Mouse (Mus musculus): ENCODE results near the gene Vps37b. TPM values are rescaled to one million over a fixed set of nuclear protein-coding genes. Genes with fewer than 3 reads are reported as not detected.

The Vps37b gene
- polyA plus RNA-seq, 2 experiments: 29.3 to 44.2 TPM

DNA sequence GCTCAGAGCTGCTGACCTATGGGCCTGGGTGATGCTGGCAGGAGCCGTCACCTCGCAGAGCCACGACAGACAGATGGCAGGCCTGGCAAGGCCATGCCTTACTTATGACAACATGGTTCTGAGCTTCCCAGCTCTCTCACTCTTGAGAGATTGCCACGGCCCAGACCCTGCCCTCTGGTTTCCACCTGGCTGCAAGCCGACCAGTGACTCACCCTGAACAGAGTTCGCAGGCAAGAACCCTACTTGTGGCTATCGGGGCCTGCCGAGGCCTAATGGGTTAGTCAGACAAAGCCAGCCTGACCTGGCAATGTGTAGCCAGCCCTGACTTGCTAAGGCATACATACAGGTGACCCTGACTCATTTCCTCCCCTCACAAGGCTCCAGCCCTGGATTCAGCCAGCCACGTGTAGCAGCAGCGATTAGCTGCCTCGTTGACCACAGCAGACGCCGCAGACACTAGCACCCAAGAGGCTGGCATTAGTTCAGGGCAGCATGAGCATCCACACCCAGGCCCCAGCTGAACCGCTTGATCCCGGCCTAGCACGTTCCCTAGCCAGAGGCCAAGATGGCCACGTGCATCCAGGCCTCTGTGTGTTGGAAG lies 25.1 kb downstream of the Vps37b start:
- no peak for DNase-seq (ENCODE audit: low spot score)
- peaks cover 64% of the 10 kb centered on the region for H3K36me3 ChIP-seq (ENCODE audit: control insufficient read depth, insufficient read depth, low read length)
- 90% methylated on average over 17 of the region's 17 CpGs for WGBS

DNA sequence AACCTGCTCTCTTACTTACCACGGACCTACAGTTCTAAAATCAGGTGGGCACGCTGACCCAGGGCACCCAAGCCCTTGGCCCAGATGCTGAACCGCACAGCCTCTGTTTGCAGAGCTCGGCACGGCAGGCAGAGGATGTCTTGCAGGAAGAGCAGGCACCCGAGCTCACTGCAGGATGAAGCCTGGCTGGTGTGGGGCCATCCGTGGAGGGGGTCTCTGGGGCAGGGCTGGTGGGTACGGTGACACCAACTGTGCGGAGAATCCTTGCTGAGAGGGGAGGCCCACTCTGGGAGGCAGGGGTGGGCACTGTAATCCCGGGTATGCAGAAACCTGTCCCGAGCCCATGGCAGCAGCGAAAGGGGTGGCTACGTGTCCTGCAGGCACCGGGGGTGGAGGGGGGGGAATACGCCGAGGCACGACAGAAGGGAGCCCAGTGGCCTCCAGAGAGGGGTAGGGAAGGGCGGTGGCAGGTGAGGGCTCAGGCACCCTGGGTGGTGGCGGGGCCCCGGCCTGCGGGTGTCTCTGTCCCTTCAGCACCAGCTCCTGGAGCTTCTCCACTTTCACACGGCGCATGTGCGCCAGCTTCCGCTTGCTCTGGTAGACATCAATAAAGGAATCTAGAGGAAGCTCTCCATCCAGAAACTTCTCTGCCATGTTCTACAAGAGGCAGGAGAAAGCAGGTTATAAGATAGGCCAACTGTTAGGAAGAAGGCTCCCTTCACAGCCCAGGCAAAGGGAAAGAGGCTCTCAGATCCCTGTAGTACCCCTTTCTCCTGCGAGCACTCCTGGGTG lies 25.8 kb downstream of the Vps37b start:
- no peak for TF ChIP-seq POLR2A (IDR thresholded peaks at IDR 0.05; ENCODE audit: borderline replicate concordance, extremely low read depth, insufficient read depth, insufficient read length)
- no peaks in the 10 kb centered on the region for H3K9me3 ChIP-seq (ENCODE audit: control insufficient read depth, low read length)
- H3K9ac ChIP-seq (ENCODE audit: low read depth, low read length, severe bottlenecking): no peak overlapping the region
- H3K36me3 ChIP-seq (ENCODE audit: control insufficient read depth, insufficient read depth, low read length): peaks cover 64% of the 10 kb centered on the region
- no peak overlapping the region for H3K4me3 ChIP-seq (replicated peaks; ENCODE audit: low read length)
- no peak overlapping the region for H3K4me2 ChIP-seq (replicated peaks; ENCODE audit: low read depth, low read length, severe bottlenecking)
- peaks cover 10% of the 10 kb centered on the region for H3K4me1 ChIP-seq (ENCODE audit: control insufficient read depth, insufficient read depth, low read length)
- ATAC-seq (ENCODE audit: low FRiP score, low read depth) (no peak), DNase-seq (ENCODE audit: low spot score) (no peak)
- H3K27ac ChIP-seq (replicated peaks; ENCODE audit: low read depth, low read length): no peak overlapping the region
- 89% methylated on average over 26 of the region's 26 CpGs for WGBS
- no peaks in the 10 kb centered on the region for H3K27me3 ChIP-seq (ENCODE audit: control insufficient read depth, insufficient read depth, low read length)

More for the DNA sequence above, 25.1 kb downstream of the Vps37b start:
- Histone ChIP-seq H3K4me2 (replicated peaks; ENCODE audit: low read depth, low read length, severe bottlenecking) (no peak overlapping the region), H3K27ac (replicated peaks; ENCODE audit: low read depth, low read length) (no peak overlapping the region), H3K9me3 (ENCODE audit: control insufficient read depth, low read length) (no peaks in the 10 kb centered on the region), H3K4me1 (ENCODE audit: control insufficient read depth, insufficient read depth, low read length) (peaks cover 17% of the 10 kb centered on the region), H3K9ac (ENCODE audit: low read depth, low read length, severe bottlenecking) (no peak overlapping the region), H3K4me3 (replicated peaks; ENCODE audit: low read length) (no peak overlapping the region), H3K27me3 (ENCODE audit: control insufficient read depth, insufficient read depth, low read length) (no peaks in the 10 kb centered on the region)
- no peak for ATAC-seq (ENCODE audit: low FRiP score, low read depth)
- no peak for TF ChIP-seq POLR2A (IDR thresholded peaks at IDR 0.05; ENCODE audit: borderline replicate concordance, extremely low read depth, insufficient read depth, insufficient read length)

DNA sequence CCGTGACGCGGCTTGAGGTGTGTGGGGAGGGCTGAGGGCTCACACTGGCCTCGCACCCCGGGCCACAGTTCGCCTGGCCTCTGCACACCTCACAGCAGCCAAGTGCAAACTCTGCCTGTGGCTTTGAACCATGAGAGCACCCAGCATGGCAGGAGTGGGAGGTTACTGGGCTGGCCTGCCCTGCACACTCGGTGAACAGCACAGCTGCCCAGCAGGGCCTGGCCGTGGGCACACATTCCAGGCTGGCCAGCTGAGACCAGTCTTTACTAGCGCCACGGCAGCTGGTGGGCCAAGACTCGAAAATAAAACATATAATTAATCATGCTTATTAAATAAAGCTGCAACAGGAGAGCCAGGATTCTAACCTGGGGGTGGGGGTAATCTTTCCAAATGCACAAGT lies 26.5 kb downstream of the Vps37b start:
- TF ChIP-seq POLR2A (IDR thresholded peaks at IDR 0.05; ENCODE audit: borderline replicate concordance, extremely low read depth, insufficient read depth, insufficient read length): no peak
- Histone ChIP-seq H3K4me1 (ENCODE audit: control insufficient read depth, insufficient read depth, low read length) (peaks cover 3% of the 10 kb centered on the region), H3K36me3 (ENCODE audit: control insufficient read depth, insufficient read depth, low read length) (peaks cover 64% of the 10 kb centered on the region), H3K9ac (ENCODE audit: low read depth, low read length, severe bottlenecking) (no peak overlapping the region), H3K27me3 (ENCODE audit: control insufficient read depth, insufficient read depth, low read length) (no peaks in the 10 kb centered on the region), H3K9me3 (ENCODE audit: control insufficient read depth, low read length) (no peaks in the 10 kb centered on the region), H3K27ac (replicated peaks; ENCODE audit: low read depth, low read length) (no peak overlapping the region), H3K4me2 (replicated peaks; ENCODE audit: low read depth, low read length, severe bottlenecking) (no peak overlapping the region), H3K4me3 (replicated peaks; ENCODE audit: low read length) (no peak overlapping the region)
- DNase-seq (ENCODE audit: low spot score) (no peak), ATAC-seq (ENCODE audit: low FRiP score, low read depth) (no peak)
- 76% methylated on average over 11 of the region's 11 CpGs for WGBS

DNA sequence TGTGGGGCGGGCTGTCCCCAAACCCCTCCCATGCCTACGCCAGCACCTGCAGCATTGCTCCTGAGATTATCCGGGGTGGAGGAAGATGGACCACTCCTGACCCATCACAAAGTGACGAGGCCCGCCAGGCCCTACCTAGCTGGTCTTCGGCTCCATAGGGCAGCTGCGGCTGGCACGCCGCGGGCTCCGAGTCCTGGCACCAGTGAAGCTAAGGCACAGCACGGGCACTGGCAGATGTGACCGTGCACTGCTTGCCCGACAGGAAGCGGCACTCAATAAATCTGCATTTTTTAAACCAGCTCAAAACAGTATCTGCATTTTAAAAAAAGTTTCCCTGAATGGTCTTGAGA lies 26.9 kb downstream of the Vps37b start:
- H3K27me3 ChIP-seq (ENCODE audit: control insufficient read depth, insufficient read depth, low read length): no peaks in the 10 kb centered on the region
- TF ChIP-seq POLR2A (IDR thresholded peaks at IDR 0.05; ENCODE audit: borderline replicate concordance, extremely low read depth, insufficient read depth, insufficient read length): no peak
- no peaks in the 10 kb centered on the region for H3K4me1 ChIP-seq (ENCODE audit: control insufficient read depth, insufficient read depth, low read length)
- H3K9me3 ChIP-seq (ENCODE audit: control insufficient read depth, low read length): no peaks in the 10 kb centered on the region
- H3K36me3 ChIP-seq (ENCODE audit: control insufficient read depth, insufficient read depth, low read length): peaks cover 59% of the 10 kb centered on the region
- DNase-seq (ENCODE audit: low spot score) (no peak), ATAC-seq (ENCODE audit: low FRiP score, low read depth) (no peak)
- H3K9ac ChIP-seq (ENCODE audit: low read depth, low read length, severe bottlenecking): no peak overlapping the region
- no peak overlapping the region for H3K4me2 ChIP-seq (replicated peaks; ENCODE audit: low read depth, low read length, severe bottlenecking)
- no peak overlapping the region for H3K27ac ChIP-seq (replicated peaks; ENCODE audit: low read depth, low read length)
- no peak overlapping the region for H3K4me3 ChIP-seq (replicated peaks; ENCODE audit: low read length)
- 91% methylated on average over 15 of the region's 15 CpGs for WGBS

DNA sequence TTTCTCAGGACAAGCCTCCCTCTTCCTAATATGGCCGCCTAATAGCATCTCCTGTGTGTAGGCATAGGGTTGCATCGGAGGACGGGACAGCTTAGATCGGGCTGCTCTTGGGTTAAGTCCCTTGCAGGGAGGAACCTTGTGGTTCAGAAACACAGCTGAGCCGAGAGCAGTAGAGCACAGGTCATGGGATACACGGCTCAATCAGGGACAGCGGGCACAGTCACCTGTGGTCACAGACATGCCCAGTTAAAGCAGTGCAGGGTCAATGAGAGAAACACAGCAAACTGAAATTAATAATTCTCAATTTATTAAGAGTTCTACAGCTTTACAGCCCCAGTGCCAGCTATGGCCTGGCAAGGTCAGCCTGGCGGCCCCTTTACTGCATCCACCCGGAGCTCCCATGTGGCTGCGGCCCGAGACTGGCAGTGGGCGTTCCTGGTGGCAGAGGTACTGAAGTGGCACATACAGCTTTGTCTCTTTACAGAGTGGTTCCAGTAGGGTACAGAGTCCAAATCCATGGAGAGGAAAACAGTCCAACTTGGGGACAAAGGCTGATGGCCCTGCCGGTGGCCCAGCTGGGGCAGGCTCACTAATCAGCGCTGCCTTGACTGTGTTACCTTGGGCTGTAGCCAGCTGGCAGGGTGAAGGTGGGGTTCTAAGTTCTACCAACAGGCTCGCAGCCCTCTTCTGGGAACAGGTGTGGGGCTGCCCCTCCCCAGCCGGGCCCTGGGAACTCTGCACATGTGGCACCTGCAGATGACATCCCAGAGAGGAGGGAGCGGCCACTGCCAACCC lies 27.5 kb downstream of the Vps37b start:
- ATAC-seq (ENCODE audit: low FRiP score, low read depth) (no peak), DNase-seq (ENCODE audit: low spot score) (no peak)
- H3K9me3 ChIP-seq (ENCODE audit: control insufficient read depth, low read length): no peaks in the 10 kb centered on the region
- H3K36me3 ChIP-seq (ENCODE audit: control insufficient read depth, insufficient read depth, low read length): peaks cover 54% of the 10 kb centered on the region
- no peak overlapping the region for H3K4me2 ChIP-seq (replicated peaks; ENCODE audit: low read depth, low read length, severe bottlenecking)
- no peaks in the 10 kb centered on the region for H3K4me1 ChIP-seq (ENCODE audit: control insufficient read depth, insufficient read depth, low read length)
- no peak overlapping the region for H3K27ac ChIP-seq (replicated peaks; ENCODE audit: low read depth, low read length)
- H3K9ac ChIP-seq (ENCODE audit: low read depth, low read length, severe bottlenecking): no peak overlapping the region
- no peak overlapping the region for H3K4me3 ChIP-seq (replicated peaks; ENCODE audit: low read length)
- H3K27me3 ChIP-seq (ENCODE audit: control insufficient read depth, insufficient read depth, low read length): no peaks in the 10 kb centered on the region
- TF ChIP-seq POLR2A (IDR thresholded peaks at IDR 0.05; ENCODE audit: borderline replicate concordance, extremely low read depth, insufficient read depth, insufficient read length): no peak
- WGBS: 88% methylated on average over 17 of the region's 17 CpGs
